Mouse (Mus musculus) frontal cortex, postnatal 14 days (tissue): ENCODE results near the gene Chrm5.

ENCODE experiments used
- DNase-seq, 2 experiments: peaks; one replicate each; pipeline ENCODE4 v3.0.0; 2022; ENCODE audit warnings: low spot score in 2 of 2

Chrm5 gene

DNA sequence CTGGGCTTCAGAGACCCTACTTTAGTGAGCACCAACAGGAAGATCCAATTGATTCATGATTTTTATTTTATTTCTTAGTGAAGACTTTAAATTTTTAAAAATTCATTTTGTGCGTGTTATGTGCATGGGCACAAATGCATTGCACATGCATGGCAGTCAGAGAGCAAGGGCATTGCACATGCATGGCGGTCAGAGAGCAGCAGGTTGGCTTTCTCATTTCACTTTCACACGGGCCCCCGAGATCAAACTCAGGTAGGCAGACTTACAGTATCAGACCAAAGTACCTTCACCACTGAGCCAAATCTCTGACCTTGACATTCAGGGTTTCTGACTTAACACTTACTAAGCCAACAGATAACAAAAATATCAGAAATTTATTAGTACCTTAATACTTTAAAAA is 50.9 kb downstream of the Chrm5 start:
- no peak for DNase-seq
